Comparison of ENCODE assay signal across 8 mouse cellular contexts in the genomic region with DNA sequence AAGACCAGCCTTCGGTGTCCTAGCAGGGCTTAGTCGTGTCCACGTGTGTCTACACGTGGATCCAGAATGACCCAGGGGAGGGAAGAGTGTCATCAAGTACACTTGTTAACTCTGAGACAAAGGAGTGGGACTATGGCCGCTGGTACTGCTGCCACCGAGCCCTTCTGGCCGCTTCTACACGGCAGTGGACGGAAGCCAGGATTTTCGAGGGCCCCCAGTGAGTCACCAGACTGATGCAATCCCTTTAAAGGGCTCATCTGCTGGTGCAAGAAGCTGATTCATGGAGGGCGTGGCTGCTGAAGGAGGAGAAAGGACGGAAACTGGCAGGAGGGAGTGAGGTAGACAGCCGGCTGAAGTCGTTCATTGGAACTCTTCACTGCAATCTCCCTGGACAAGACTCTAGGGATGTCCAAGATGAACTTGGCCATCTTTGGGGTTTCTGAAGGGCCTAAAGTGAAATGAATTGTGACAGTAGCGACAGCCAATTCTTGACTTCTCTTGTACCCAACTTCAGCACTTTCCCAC. TPM values are rescaled to one million over a fixed set of nuclear protein-coding genes. Genes with fewer than 3 reads are reported as not detected.
DNase-seq lines count a peak whose midpoint lies in the region; ATAC-seq lines count a peak whose summit lies in the region.

No protein-coding gene starts in this region.

- H3K27me3 ChIP-seq in intestine, embryonic 15.5 days (replicated peaks), result no peaks in the 10 kb centered on the region

- peak; percentile 90 for ATAC-seq in intestine, embryonic 15.5 days

- WGBS in intestine, embryonic 15.5 days, result under 1% methylated on average over 15 of the region's 15 CpGs

- H3K27ac ChIP-seq in intestine, embryonic 15.5 days, result peak overlapping the region; percentile 91

- DNase-seq in adrenal gland, adult 18-20 months (ENCODE audit: low spot score in 2 of 2), result peak; percentile 79 to 90
- DNase-seq in embryo, embryonic 11 days, result peak; percentile 76
- peak; percentile 89 for DNase-seq in gastrocnemius, postnatal 25 days
- DNase-seq in left cerebral cortex, postnatal 25 days (ENCODE audit: low spot score in 2 of 2), result peak; percentile 79 to 94
- peak; percentile 72 for DNase-seq in mesoderm, embryonic 11.5 days (ENCODE audit: low read depth, low spot score)
- peak; percentile 83 for DNase-seq in right cerebral cortex, postnatal 25 days
- peak; percentile 88 to 93 for DNase-seq in urinary bladder, postnatal 36 days (ENCODE audit: low spot score in 2 of 2)

- no peaks in the 10 kb centered on the region for H3K36me3 ChIP-seq in intestine, embryonic 15.5 days

- peak overlapping the region; percentile 30; the same call in 1 of the 2 replicates for H3K9ac ChIP-seq in intestine, embryonic 15.5 days

- H3K9me3 ChIP-seq in intestine, embryonic 15.5 days, result no peaks in the 10 kb centered on the region

- peaks cover 33% of the 10 kb centered on the region for H3K4me1 ChIP-seq in intestine, embryonic 15.5 days (replicated peaks)

- intact Hi-C loops in left cerebral cortex, postnatal 25 days (cut with DNase I), result loop anchor here (2.0 to 5.0 kb wide), 2 partner anchors 16 to 154 kb away; a partner anchor contains a TSS

- H3K4me3 ChIP-seq in intestine, embryonic 15.5 days (replicated peaks), result peak overlapping the region; percentile 81

- peak overlapping the region; percentile 77 for H3K4me2 ChIP-seq in intestine, embryonic 15.5 days (replicated peaks)

RNA-seq across cellular contexts. Expression of a gene that starts 0.6 kb away (rescaled TPM):
- total RNA-seq in adrenal gland, adult 18-20 months (2021), result 10 to 100 TPM; 63.0 to 77.6 TPM
- 10 to 100 TPM; 70.8 to 75.6 TPM for total RNA-seq in gastrocnemius, postnatal 25 days (2021)
- polyA plus RNA-seq in intestine, embryonic 15.5 days (2015; fragmentation: Nextera tagmentation; extraction: Ambion mirVana), result 29.5 and 32.1 TPM in 2 replicates
- 10 to 100 TPM; 33.9 to 35.6 TPM for total RNA-seq in left cerebral cortex, postnatal 25 days (2021)

RNA-seq across cellular contexts. Expression of a gene that starts 6.7 kb away (rescaled TPM):
- 10 to 100 TPM; 18.7 to 25.2 TPM for total RNA-seq in adrenal gland, adult 18-20 months (2021)
- total RNA-seq in gastrocnemius, postnatal 25 days (2021), result 1 to 10 TPM; 6.7 to 7.6 TPM
- polyA plus RNA-seq in intestine, embryonic 15.5 days (2015; fragmentation: Nextera tagmentation; extraction: Ambion mirVana), result 55.3 TPM in 2 replicates
- total RNA-seq in left cerebral cortex, postnatal 25 days (2021), result 10 to 100 TPM; 13.1 to 14.8 TPM

RNA-seq across cellular contexts. Expression of a gene that starts 44.4 kb away (rescaled TPM):
- total RNA-seq in adrenal gland, adult 18-20 months (2021), result 10 to 100 TPM; 13.3 to 13.8 TPM
- 1 to 10 TPM; 6.3 to 6.8 TPM for total RNA-seq in gastrocnemius, postnatal 25 days (2021)
- 41.8 and 44.6 TPM in 2 replicates for polyA plus RNA-seq in intestine, embryonic 15.5 days (2015; fragmentation: Nextera tagmentation; extraction: Ambion mirVana)
- 1 to 10 TPM; 4.1 to 4.4 TPM for total RNA-seq in left cerebral cortex, postnatal 25 days (2021)

RNA-seq across cellular contexts. Expression of a gene that starts 44.8 kb away (rescaled TPM):
- 10 to 100 TPM in 1 of 2 experiments, 1 to 10 TPM in 1; 7.2 to 10.6 TPM for total RNA-seq in adrenal gland, adult 18-20 months (2021)
- total RNA-seq in gastrocnemius, postnatal 25 days (2021), result 1 to 10 TPM in 1 of 2 experiments, under 1 TPM in 1; 0.72 to 2.2 TPM
- 8.9 and 11.0 TPM in 2 replicates for polyA plus RNA-seq in intestine, embryonic 15.5 days (2015; fragmentation: Nextera tagmentation; extraction: Ambion mirVana)
- total RNA-seq in left cerebral cortex, postnatal 25 days (2021), result 10 to 100 TPM; 45.5 to 55.8 TPM

RNA-seq across cellular contexts. Expression of a gene that starts 56.4 kb away (rescaled TPM):
- 10 to 100 TPM; 85.5 to 99.2 TPM for total RNA-seq in adrenal gland, adult 18-20 months (2021)
- 10 to 100 TPM; 65.8 to 68.8 TPM for total RNA-seq in gastrocnemius, postnatal 25 days (2021)
- polyA plus RNA-seq in intestine, embryonic 15.5 days (2015; fragmentation: Nextera tagmentation; extraction: Ambion mirVana), result 142 and 166 TPM in 2 replicates
- 10 to 100 TPM; 43.0 to 49.4 TPM for total RNA-seq in left cerebral cortex, postnatal 25 days (2021)

Comparison
In these comparisons a context has a peak if more than half of its experiments do, and no peak if none do; other contexts are left out.
1. Peak in every context shown above with its lines: DNase-seq, ATAC-seq, H3K4me3 ChIP-seq and H3K27ac ChIP-seq.